Mouse (Mus musculus): ENCODE measurements around the gene Gstp2. TPM values are rescaled to one million over a fixed set of nuclear protein-coding genes. Genes with fewer than 3 reads are reported as not detected.

Gene Gstp2
- polyA plus RNA-seq, 1 experiment: 6.7 TPM

- no peak overlapping the region for H3K4me3 ChIP-seq
- no peaks in the 10 kb centered on the region for H3K27me3 ChIP-seq (ENCODE audit: control insufficient read depth, insufficient read depth, insufficient read length)
- H3K79me2 ChIP-seq (ENCODE audit: control insufficient read depth, insufficient read depth): no peaks in the 10 kb centered on the region
- H3K36me3 ChIP-seq (ENCODE audit: control insufficient read depth, insufficient read depth): no peaks in the 10 kb centered on the region
- no peak overlapping the region for H3ac ChIP-seq (ENCODE audit: control insufficient read depth, insufficient read length)
- H3K4me2 ChIP-seq (ENCODE audit: low read depth): no peak overlapping the region
- TF ChIP-seq CEBPB (IDR thresholded peaks at IDR 0.05; ENCODE audit: insufficient read depth, poor library complexity, severe bottlenecking): no peak
- TF ChIP-seq POLR2AphosphoS2 (IDR thresholded peaks at IDR 0.05; ENCODE audit: insufficient read length, low read depth): no peak
- no peak for TF ChIP-seq SRF (IDR thresholded peaks at IDR 0.05; ENCODE audit: control insufficient read depth, insufficient read length, low read depth)
- TF ChIP-seq E2F4 (IDR thresholded peaks at IDR 0.05; ENCODE audit: insufficient read depth): no peak
- no peak for TF ChIP-seq MAX (IDR thresholded peaks at IDR 0.05; ENCODE audit: low read depth)
- TF ChIP-seq MYOD1 (IDR thresholded peaks at IDR 0.05; ENCODE audit: control insufficient read depth in 1 of 3, insufficient read length in 2 of 3, low read depth in 2 of 3): no peak
- no peak for TF ChIP-seq USF1 (IDR thresholded peaks at IDR 0.05; ENCODE audit: low read depth)
- TF ChIP-seq TCF12 (IDR thresholded peaks at IDR 0.05; ENCODE audit: insufficient read depth, poor library complexity, severe bottlenecking): no peak
- TF ChIP-seq MYOG (IDR thresholded peaks at IDR 0.05; ENCODE audit: control insufficient read depth in 1 of 3, insufficient read depth in 1 of 3, insufficient read length in 2 of 3, low read depth in 2 of 3): no peak
- no peak for TF ChIP-seq REST (IDR thresholded peaks at IDR 0.05; ENCODE audit: insufficient read depth, insufficient read length)
- TF ChIP-seq TCF3 (IDR thresholded peaks at IDR 0.05; ENCODE audit: insufficient read length, low read depth): no peak
- TF ChIP-seq POLR2A (IDR thresholded peaks at IDR 0.05; ENCODE audit: insufficient read length, low read depth): no peak
Measured at GRCm38 (mm10) chr19:4082219-4082965, 36.6 kb upstream of the Gstp2 start.

- no peaks in the 10 kb centered on the region for H3K79me2 ChIP-seq (ENCODE audit: control insufficient read depth, insufficient read depth)
- H3K4me3 ChIP-seq: no peak within 1 kb of the TSS
- no peak within 1 kb of the TSS for H3ac ChIP-seq (ENCODE audit: control insufficient read depth, insufficient read length)
- H3K27me3 ChIP-seq (ENCODE audit: control insufficient read depth, insufficient read depth, insufficient read length): no peaks in the 10 kb centered on the region
- no peak for TF ChIP-seq E2F4 (IDR thresholded peaks at IDR 0.05; ENCODE audit: insufficient read depth)
- TF ChIP-seq SRF (IDR thresholded peaks at IDR 0.05; ENCODE audit: control insufficient read depth, insufficient read length, low read depth): no peak
- TF ChIP-seq USF1 (IDR thresholded peaks at IDR 0.05; ENCODE audit: low read depth): no peak
- no peak for TF ChIP-seq POLR2A (IDR thresholded peaks at IDR 0.05; ENCODE audit: insufficient read length, low read depth)
- TF ChIP-seq MYOD1 (IDR thresholded peaks at IDR 0.05; ENCODE audit: control insufficient read depth in 1 of 3, insufficient read length in 2 of 3, low read depth in 2 of 3): no peak
- no peak for TF ChIP-seq TCF3 (IDR thresholded peaks at IDR 0.05; ENCODE audit: insufficient read length, low read depth)
- no peak for TF ChIP-seq MAX (IDR thresholded peaks at IDR 0.05; ENCODE audit: low read depth)
- no peaks in the 10 kb centered on the region for H3K36me3 ChIP-seq (ENCODE audit: control insufficient read depth, insufficient read depth)
- no peak within 1 kb of the TSS for H3K4me2 ChIP-seq (ENCODE audit: low read depth)
Measured at GRCm38 (mm10) chr19:4081394-4081793, 35.6 kb upstream of the Gstp2 start, which contains the start of gene Cabp2. Cabp2 (plus strand) TSS chr19:4081578.

GRCm38 (mm10) chr19:4080511-4081009 is 34.7 kb upstream of the Gstp2 start:
- H3K4me3 ChIP-seq: no peak overlapping the region

GRCm38 (mm10) chr19:4079594-4079993 is 33.8 kb upstream of the Gstp2 start:
- Histone ChIP-seq H3ac (ENCODE audit: control insufficient read depth, insufficient read length) (no peak overlapping the region), H3K4me2 (ENCODE audit: low read depth) (no peak overlapping the region), H3K36me3 (ENCODE audit: control insufficient read depth, insufficient read depth) (no peaks in the 10 kb centered on the region), H3K4me3 (no peak overlapping the region), H3K27me3 (ENCODE audit: control insufficient read depth, insufficient read depth, insufficient read length) (no peaks in the 10 kb centered on the region), H3K79me2 (ENCODE audit: control insufficient read depth, insufficient read depth) (no peaks in the 10 kb centered on the region)
- no peak for TF ChIP-seq REST (IDR thresholded peaks at IDR 0.05; ENCODE audit: insufficient read depth, insufficient read length)
- peak in 1 of 3 experiments; percentile 47 for TF ChIP-seq MYOD1 (IDR thresholded peaks at IDR 0.05; ENCODE audit: control insufficient read depth in 1 of 3, insufficient read length in 2 of 3, low read depth in 2 of 3)
- peak in 1 of 3 experiments; percentile 11 for TF ChIP-seq MYOG (IDR thresholded peaks at IDR 0.05; ENCODE audit: control insufficient read depth in 1 of 3, insufficient read depth in 1 of 3, insufficient read length in 2 of 3, low read depth in 2 of 3)

More at GRCm38 (mm10) chr19:4080511-4081009, 34.7 kb upstream of the Gstp2 start:
- Histone ChIP-seq H3K4me2 (ENCODE audit: low read depth) (no peak overlapping the region), H3K36me3 (ENCODE audit: control insufficient read depth, insufficient read depth) (no peaks in the 10 kb centered on the region), H3K27me3 (ENCODE audit: control insufficient read depth, insufficient read depth, insufficient read length) (no peaks in the 10 kb centered on the region), H3ac (ENCODE audit: control insufficient read depth, insufficient read length) (no peak overlapping the region), H3K79me2 (ENCODE audit: control insufficient read depth, insufficient read depth) (no peaks in the 10 kb centered on the region)
- no peak for TF ChIP-seq SRF (IDR thresholded peaks at IDR 0.05; ENCODE audit: control insufficient read depth, insufficient read length, low read depth)
- TF ChIP-seq USF1 (IDR thresholded peaks at IDR 0.05; ENCODE audit: low read depth): no peak
- no peak for TF ChIP-seq CEBPB (IDR thresholded peaks at IDR 0.05; ENCODE audit: insufficient read depth, poor library complexity, severe bottlenecking)
- no peak for TF ChIP-seq POLR2AphosphoS2 (IDR thresholded peaks at IDR 0.05; ENCODE audit: insufficient read length, low read depth)

GRCm38 (mm10) chr19:4075531-4075930 is 29.7 kb upstream of the Gstp2 start:
- H3K27me3 ChIP-seq (ENCODE audit: control insufficient read depth, insufficient read depth, insufficient read length): no peaks in the 10 kb centered on the region
- no peak for TF ChIP-seq USF1 (IDR thresholded peaks at IDR 0.05; ENCODE audit: low read depth)
- no peak for TF ChIP-seq TCF3 (IDR thresholded peaks at IDR 0.05; ENCODE audit: insufficient read length, low read depth)
- TF ChIP-seq POLR2A (IDR thresholded peaks at IDR 0.05; ENCODE audit: insufficient read length, low read depth): no peak
- TF ChIP-seq SRF (IDR thresholded peaks at IDR 0.05; ENCODE audit: control insufficient read depth, insufficient read length, low read depth): no peak
- TF ChIP-seq TCF12 (IDR thresholded peaks at IDR 0.05; ENCODE audit: insufficient read depth, poor library complexity, severe bottlenecking): no peak
- TF ChIP-seq CEBPB (IDR thresholded peaks at IDR 0.05; ENCODE audit: insufficient read depth, poor library complexity, severe bottlenecking): no peak
- no peak for TF ChIP-seq E2F4 (IDR thresholded peaks at IDR 0.05; ENCODE audit: insufficient read depth)
- no peak for TF ChIP-seq MYOD1 (IDR thresholded peaks at IDR 0.05; ENCODE audit: control insufficient read depth in 1 of 3, insufficient read length in 2 of 3, low read depth in 2 of 3)
- no peak for TF ChIP-seq MAX (IDR thresholded peaks at IDR 0.05; ENCODE audit: low read depth)
- no peak for TF ChIP-seq MYOG (IDR thresholded peaks at IDR 0.05; ENCODE audit: control insufficient read depth in 1 of 3, insufficient read depth in 1 of 3, insufficient read length in 2 of 3, low read depth in 2 of 3)
- no peak for TF ChIP-seq REST (IDR thresholded peaks at IDR 0.05; ENCODE audit: insufficient read depth, insufficient read length)
- TF ChIP-seq POLR2AphosphoS2 (IDR thresholded peaks at IDR 0.05; ENCODE audit: insufficient read length, low read depth): no peak
- H3K4me3 ChIP-seq: no peak overlapping the region
- H3K36me3 ChIP-seq (ENCODE audit: control insufficient read depth, insufficient read depth): no peaks in the 10 kb centered on the region
- H3ac ChIP-seq (ENCODE audit: control insufficient read depth, insufficient read length): no peak overlapping the region
- H3K79me2 ChIP-seq (ENCODE audit: control insufficient read depth, insufficient read depth): no peaks in the 10 kb centered on the region
- H3K4me2 ChIP-seq (ENCODE audit: low read depth): no peak overlapping the region

Data from myocyte (in vitro differentiated cells).